Mouse (Mus musculus): ENCODE data around the gene Slc26a5. TPM values are rescaled to one million over a fixed set of nuclear protein-coding genes. Genes with fewer than 3 reads are reported as not detected.

Slc26a5 gene
- polyA plus RNA-seq, 1 experiment from 2014 or later, result not detected

DNA sequence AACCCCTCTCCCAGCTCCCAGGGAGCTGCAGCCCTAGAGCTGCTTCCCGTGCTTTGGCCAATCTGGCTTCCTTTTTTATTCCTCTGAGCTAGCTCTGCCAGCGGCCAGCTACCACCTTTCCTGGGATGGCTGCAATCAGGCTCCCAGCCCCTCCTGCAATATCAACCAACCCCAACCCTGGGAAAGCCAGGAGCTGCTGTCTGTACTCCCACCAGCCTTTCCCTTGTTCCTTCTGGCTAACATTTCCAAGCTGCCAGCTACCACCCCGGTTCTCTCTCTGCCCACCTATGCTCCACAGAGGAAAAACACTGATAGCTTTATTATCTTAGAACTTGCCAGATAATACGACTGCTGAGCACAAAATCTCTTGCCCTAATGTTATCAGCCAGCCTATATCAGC lies 60.6 kb downstream of the Slc26a5 start:
- no peak overlapping the region for H3K9ac ChIP-seq
- no peaks in the 10 kb centered on the region for H3K27me3 ChIP-seq
- no peaks in the 10 kb centered on the region for H3K9me3 ChIP-seq (replicated peaks)
- H3K4me2 ChIP-seq (replicated peaks), result no peak overlapping the region
- no peak overlapping the region for H3K27ac ChIP-seq (replicated peaks)
- H3K4me3 ChIP-seq (replicated peaks), result no peak overlapping the region
- no peak for ATAC-seq (ENCODE audit: insufficient number of reproducible peaks, low FRiP score, low TSS enrichment, low read depth)
- WGBS, result 85% methylated on average over 4 of the region's 4 CpGs
- peaks cover 41% of the 10 kb centered on the region for H3K36me3 ChIP-seq
- H3K4me1 ChIP-seq, result no peaks in the 10 kb centered on the region

GRCm38 (mm10) chr5:21803691-21804188 lies 61.7 kb downstream of the Slc26a5 start:
- Histone ChIP-seq H3K27me3 (no peaks in the 10 kb centered on the region), H3K4me1 (no peaks in the 10 kb centered on the region), H3K27ac (replicated peaks) (no peak overlapping the region), H3K36me3 (peaks cover 49% of the 10 kb centered on the region), H3K4me2 (replicated peaks) (no peak overlapping the region), H3K9me3 (replicated peaks) (no peaks in the 10 kb centered on the region), H3K9ac (no peak overlapping the region), H3K4me3 (replicated peaks) (no peak overlapping the region)
- ATAC-seq (ENCODE audit: insufficient number of reproducible peaks, low FRiP score, low TSS enrichment, low read depth), result no peak
- 94% methylated on average over 12 of the region's 12 CpGs for WGBS

DNA sequence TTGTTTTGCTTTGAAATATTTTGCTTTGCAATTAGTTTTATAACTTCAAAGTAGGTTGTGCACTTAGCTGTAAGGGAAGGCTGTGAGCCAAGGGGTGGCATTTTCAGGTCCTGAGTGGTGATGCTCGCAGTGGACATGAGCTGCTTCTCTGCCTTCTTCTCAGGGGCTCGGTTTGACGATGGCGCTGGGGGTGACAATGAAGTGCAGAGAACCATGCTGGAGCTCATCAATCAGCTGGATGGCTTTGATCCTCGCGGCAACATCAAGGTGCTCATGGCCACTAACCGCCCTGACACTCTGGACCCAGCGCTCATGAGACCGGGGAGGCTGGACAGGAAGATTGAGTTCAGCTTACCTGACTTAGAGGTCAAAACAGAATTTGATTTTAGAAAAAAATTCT lies 62.5 kb downstream of the Slc26a5 start:
- Histone ChIP-seq H3K9me3 (replicated peaks) (no peaks in the 10 kb centered on the region), H3K9ac (no peak overlapping the region), H3K4me1 (no peaks in the 10 kb centered on the region), H3K4me2 (replicated peaks) (no peak overlapping the region), H3K27me3 (no peaks in the 10 kb centered on the region), H3K27ac (replicated peaks) (no peak overlapping the region), H3K36me3 (peaks cover 55% of the 10 kb centered on the region), H3K4me3 (replicated peaks) (no peak overlapping the region)
- no peak for ATAC-seq (ENCODE audit: insufficient number of reproducible peaks, low FRiP score, low TSS enrichment, low read depth)
- WGBS, result 92% methylated on average over 9 of the region's 9 CpGs

GRCm38 (mm10) chr5:21792166-21792565 lies 73.2 kb downstream of the Slc26a5 start:
- no peak overlapping the region for H3K4me2 ChIP-seq (replicated peaks)
- H3K27ac ChIP-seq (replicated peaks), result no peak overlapping the region
- H3K36me3 ChIP-seq, result peaks cover 32% of the 10 kb centered on the region
- no peaks in the 10 kb centered on the region for H3K27me3 ChIP-seq
- H3K9me3 ChIP-seq (replicated peaks), result no peaks in the 10 kb centered on the region
- H3K4me3 ChIP-seq (replicated peaks), result no peak overlapping the region
- H3K9ac ChIP-seq, result no peak overlapping the region
- H3K4me1 ChIP-seq, result peaks cover 19% of the 10 kb centered on the region
- no peak for ATAC-seq (ENCODE audit: insufficient number of reproducible peaks, low FRiP score, low TSS enrichment, low read depth)

DNA sequence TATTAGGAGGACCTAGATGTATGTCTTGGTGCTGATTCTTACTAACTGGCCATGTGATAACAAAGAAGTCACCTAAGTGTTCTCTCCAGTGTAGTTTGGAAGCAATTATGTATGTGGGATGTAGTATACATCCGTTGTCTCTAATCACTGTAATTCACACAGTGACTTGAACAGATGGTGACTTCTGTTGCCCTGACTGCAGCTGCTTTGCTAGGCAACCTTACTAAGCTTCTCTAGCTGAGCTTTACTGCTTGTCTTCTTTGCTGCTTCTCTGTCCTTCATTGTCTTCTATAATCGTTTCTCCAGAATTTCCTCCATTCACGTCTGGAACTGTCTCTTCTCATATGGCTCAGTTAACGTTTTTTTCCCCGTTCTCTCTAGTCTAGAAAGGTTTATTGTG lies 76.3 kb downstream of the Slc26a5 start:
- Histone ChIP-seq H3K4me2 (replicated peaks) (no peak overlapping the region), H3K9ac (no peak overlapping the region), H3K27me3 (no peaks in the 10 kb centered on the region), H3K36me3 (peaks cover 17% of the 10 kb centered on the region), H3K4me1 (peaks cover 19% of the 10 kb centered on the region), H3K27ac (replicated peaks) (no peak overlapping the region), H3K9me3 (replicated peaks) (no peaks in the 10 kb centered on the region), H3K4me3 (replicated peaks) (no peak overlapping the region)
- no peak for ATAC-seq (ENCODE audit: insufficient number of reproducible peaks, low FRiP score, low TSS enrichment, low read depth)
- 67% methylated on average over 5 of the region's 5 CpGs for whole genome bisulfite sequencing

DNA sequence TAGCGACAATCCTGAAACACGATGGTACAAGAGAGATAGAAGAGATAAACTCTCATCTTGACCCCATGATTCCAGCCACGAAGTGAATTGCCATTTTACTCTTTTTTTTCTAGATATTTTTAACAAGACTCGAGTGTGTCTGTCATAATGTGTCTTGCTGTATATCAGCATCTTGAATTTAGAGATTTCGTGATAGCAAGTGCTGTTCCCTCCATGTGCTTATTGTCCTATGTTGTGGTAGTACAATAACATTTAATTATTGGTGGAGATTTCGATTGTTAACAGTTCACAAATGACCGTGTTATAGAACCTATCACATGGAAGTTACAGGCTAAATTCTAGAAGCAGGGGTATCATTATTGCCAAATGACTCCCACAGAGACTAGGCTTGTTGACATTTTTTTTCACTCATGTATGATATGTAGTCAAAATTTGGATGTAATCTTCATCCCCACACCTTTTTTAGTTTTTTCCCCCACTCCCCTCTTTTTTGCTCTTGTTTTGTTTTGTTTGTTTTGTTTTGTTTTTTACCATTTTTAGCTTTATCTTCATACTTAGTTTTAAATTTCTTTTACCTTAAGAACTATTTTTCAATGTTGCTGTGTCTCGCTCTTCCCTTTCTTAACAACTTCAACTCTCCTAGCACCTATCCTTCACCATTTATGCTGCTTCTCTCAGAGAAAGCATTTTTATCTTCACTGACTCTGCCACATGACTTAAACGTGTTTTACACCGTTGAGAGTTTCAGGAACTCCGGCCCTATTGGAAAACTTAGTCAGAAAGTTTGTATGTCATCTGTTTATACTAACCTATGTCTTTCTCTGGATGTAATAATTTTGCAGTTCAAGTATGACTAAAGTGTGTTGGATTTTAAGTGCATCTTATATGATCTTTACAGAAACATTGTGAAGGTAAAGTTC lies 78.0 kb downstream of the Slc26a5 start:
- no peak for ATAC-seq (ENCODE audit: insufficient number of reproducible peaks, low FRiP score, low TSS enrichment, low read depth)
- Histone ChIP-seq H3K9me3 (replicated peaks) (no peaks in the 10 kb centered on the region), H3K27me3 (no peaks in the 10 kb centered on the region), H3K4me3 (replicated peaks) (peak overlapping the region; percentile 78), H3K4me1 (peaks cover 19% of the 10 kb centered on the region), H3K27ac (replicated peaks) (peak overlapping the region; percentile 89; the same call in 1 of the 2 replicates), H3K9ac (peak overlapping the region; percentile 80), H3K4me2 (replicated peaks) (peak overlapping the region; percentile 65), H3K36me3 (peaks cover 18% of the 10 kb centered on the region)
- WGBS, result 35% methylated on average over 11 of the region's 11 CpGs

DNA sequence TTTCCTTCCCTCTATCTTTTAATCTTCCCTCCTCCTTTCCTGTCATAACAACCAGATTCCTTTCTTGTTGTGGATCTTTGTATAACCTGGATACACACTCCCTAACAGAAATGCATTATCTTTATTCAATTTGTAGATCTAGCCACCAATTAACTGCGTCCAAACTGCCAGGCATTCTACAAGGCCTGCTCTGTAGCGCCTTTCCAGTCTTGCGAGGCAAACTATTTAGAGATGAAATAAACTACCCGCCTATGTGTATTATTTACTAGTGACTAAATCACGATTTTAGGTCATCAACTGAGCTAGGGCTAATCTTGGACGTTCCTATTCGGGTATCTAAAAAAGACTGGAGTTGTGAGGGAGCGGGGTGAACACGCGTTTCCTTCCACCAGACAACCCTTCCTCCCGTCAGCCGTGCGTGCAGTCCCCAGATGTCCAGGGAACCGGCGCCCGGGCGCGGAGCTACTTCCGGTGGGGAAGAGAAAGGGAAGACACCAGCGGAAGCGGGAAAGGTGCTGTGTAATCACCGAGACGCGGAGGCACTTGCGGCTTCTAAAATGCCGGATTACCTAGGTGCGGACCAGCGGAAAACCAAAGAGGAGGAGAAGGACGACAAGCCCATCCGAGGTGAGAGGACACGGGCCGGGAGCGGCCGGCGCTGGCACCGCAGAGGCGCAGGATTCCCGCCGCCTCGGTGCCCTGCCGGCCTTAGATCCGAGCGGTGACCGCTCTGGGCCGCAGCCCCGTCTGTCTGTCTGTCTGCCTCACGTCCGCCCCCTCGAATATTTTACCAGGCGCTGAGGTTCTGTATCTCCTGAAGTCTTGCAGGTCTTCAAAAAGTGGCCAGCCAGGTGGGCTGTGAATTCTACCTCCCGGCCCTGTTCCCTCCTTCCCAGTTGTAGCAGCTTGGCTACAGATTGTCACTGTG lies 78.9 kb downstream of the Slc26a5 start:
- peak overlapping the region; percentile 80 for H3K9ac ChIP-seq
- H3K27me3 ChIP-seq, result no peaks in the 10 kb centered on the region
- H3K4me1 ChIP-seq, result peaks cover 19% of the 10 kb centered on the region
- peak overlapping the region; percentile 65 for H3K4me2 ChIP-seq (replicated peaks)
- peaks cover 20% of the 10 kb centered on the region for H3K36me3 ChIP-seq
- H3K4me3 ChIP-seq (replicated peaks), result peak overlapping the region; percentile 78
- WGBS, result 1% methylated on average over 51 of the region's 51 CpGs
- H3K9me3 ChIP-seq (replicated peaks), result no peaks in the 10 kb centered on the region
- H3K27ac ChIP-seq (replicated peaks), result peak overlapping the region; percentile 89
- ATAC-seq (ENCODE audit: insufficient number of reproducible peaks, low FRiP score, low TSS enrichment, low read depth), result peak; percentile 64; the same call in 1 of the 2 replicates

GRCm38 (mm10) chr5:21785776-21786175 lies 79.6 kb downstream of the Slc26a5 start:
- Histone ChIP-seq H3K27me3 (no peaks in the 10 kb centered on the region), H3K4me2 (replicated peaks) (no peak overlapping the region), H3K9me3 (replicated peaks) (no peaks in the 10 kb centered on the region), H3K4me3 (replicated peaks) (no peak overlapping the region), H3K9ac (no peak overlapping the region), H3K36me3 (peaks cover 23% of the 10 kb centered on the region), H3K4me1 (peaks cover 19% of the 10 kb centered on the region), H3K27ac (replicated peaks) (no peak overlapping the region)
- 81% methylated on average over 7 of the region's 7 CpGs for WGBS
- no peak for ATAC-seq (ENCODE audit: insufficient number of reproducible peaks, low FRiP score, low TSS enrichment, low read depth)

- H3K27ac ChIP-seq (replicated peaks), result peak within 1 kb of the TSS; percentile 89
Observed at GRCm38 (mm10) chr5:21785053-21785452, 80.4 kb downstream of the Slc26a5 start, which contains the start of the genes Dnajc2 and Psmc2. Gene Dnajc2, minus strand, starts transcription at chr5:21785251. Gene Psmc2, plus strand, starts transcription at chr5:21785283.

GRCm38 (mm10) chr5:21784161-21785052 lies 81.0 kb downstream of the Slc26a5 start:
- Histone ChIP-seq H3K27ac (replicated peaks) (no peak overlapping the region), H3K36me3 (peaks cover 37% of the 10 kb centered on the region), H3K9me3 (replicated peaks) (no peaks in the 10 kb centered on the region), H3K4me1 (peaks cover 17% of the 10 kb centered on the region), H3K4me3 (replicated peaks) (peak overlapping the region; percentile 94), H3K4me2 (replicated peaks) (peak overlapping the region; percentile 87), H3K27me3 (no peaks in the 10 kb centered on the region), H3K9ac (peak overlapping the region; percentile 75)
- ATAC-seq (ENCODE audit: insufficient number of reproducible peaks, low FRiP score, low TSS enrichment, low read depth), result peak; percentile 71
- WGBS, result under 1% methylated on average over 51 of the region's 51 CpGs

More at GRCm38 (mm10) chr5:21785053-21785452, 80.4 kb downstream of the Slc26a5 start, which contains the start of the genes Dnajc2 and Psmc2:
- H3K4me3 ChIP-seq (replicated peaks), result peak within 1 kb of the TSS; percentile 94
- peaks cover 30% of the 10 kb centered on the region for H3K36me3 ChIP-seq
- peak within 1 kb of the TSS; percentile 87 for H3K4me2 ChIP-seq (replicated peaks)
- H3K9ac ChIP-seq, result peak within 1 kb of the TSS; percentile 80
- WGBS, result under 1% methylated on average over 37 of the region's 37 CpGs
- no peaks in the 10 kb centered on the region for H3K27me3 ChIP-seq
- H3K9me3 ChIP-seq (replicated peaks), result no peaks in the 10 kb centered on the region
- ATAC-seq (ENCODE audit: insufficient number of reproducible peaks, low FRiP score, low TSS enrichment, low read depth), result peak; percentile 94
- peaks cover 19% of the 10 kb centered on the region for H3K4me1 ChIP-seq
